Mouse (Mus musculus): ENCODE measurements around the gene Olfr543.

- TF ChIP-seq CTCF (IDR thresholded peaks at IDR 0.05; ENCODE audit: low read depth) (no peak), EP300 (optimal IDR thresholded peaks at IDR 0.05) (no peak)
Measured at GRCm38 (mm10) chr7:102501986-102502385, 20.5 kb upstream of the Olfr543 start.
